Mouse (Mus musculus) layer of hippocampus, adult 18-20 months (tissue): Measurements from ENCODE around the gene Cav2. TPM values are rescaled to one million over a fixed set of nuclear protein-coding genes. Genes with fewer than 3 reads are reported as not detected.

ENCODE experiments used
- DNase-seq, 2 experiments: peaks; one replicate each; pipeline ENCODE4 v3.0.0; 2022; ENCODE audit warnings: low spot score in 2 of 2
- long read RNA-seq: library from polyadenylated mRNA; stranded (forward); transcript quantifications from one replicate; pipeline ENCODE4 v2.0.0, GENCODE M21; 2021
- total RNA-seq, 2 experiments: library from RNA; stranded (reverse); gene quantifications; 2 replicates each; pipeline ENCODE4 v1.2.3; 2021

Cav2 gene
- 10 to 100 TPM; 21.5 to 21.6 TPM for total RNA-seq
- long read RNA-seq, transcript Cav2-201 (3 exons, 2,733 nt) = major isoform, 53 of 56 reads
- long read RNA-seq, partial matches to known transcripts = 1 of 56 reads
- long read RNA-seq, other reads (novel, unspliced or antisense) = 2 of 56 reads

GRCm38 (mm10) chr6:17280939-17281756, at the start of gene Cav2:
Gene Cav2 (plus strand): TSS chr6:17281185.
- peak; percentile 16 to 35 for DNase-seq

- DNase-seq = no peak
These were observed 41.3 kb upstream of the Cav2 start for GRCm38 (mm10) chr6:17239693-17240092.

- no peak for DNase-seq
These were observed 40.0 kb upstream of the Cav2 start for GRCm38 (mm10) chr6:17241013-17241412.

DNA sequence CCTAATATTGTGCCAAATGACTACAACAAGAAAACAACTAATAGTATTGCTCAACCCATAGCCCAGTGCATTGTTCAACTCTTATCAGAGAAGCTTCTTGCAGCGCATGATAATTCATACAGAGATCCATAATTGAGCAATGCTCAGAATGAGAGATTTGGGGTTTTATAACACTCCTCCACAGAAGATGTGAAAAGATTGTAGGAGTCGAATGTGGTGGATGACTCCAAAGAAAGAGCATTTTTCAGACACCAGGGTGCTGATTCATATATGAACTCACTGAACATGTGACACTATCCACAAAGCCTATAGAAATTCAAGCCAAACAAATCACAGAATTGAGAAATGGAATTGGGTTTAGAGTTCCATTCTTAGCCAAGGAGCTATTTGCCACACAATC, 34.0 kb upstream of the Cav2 start:
- DNase-seq = no peak

- no peak for DNase-seq
These were observed 33.3 kb upstream of the Cav2 start for GRCm38 (mm10) chr6:17247673-17248072.

DNA sequence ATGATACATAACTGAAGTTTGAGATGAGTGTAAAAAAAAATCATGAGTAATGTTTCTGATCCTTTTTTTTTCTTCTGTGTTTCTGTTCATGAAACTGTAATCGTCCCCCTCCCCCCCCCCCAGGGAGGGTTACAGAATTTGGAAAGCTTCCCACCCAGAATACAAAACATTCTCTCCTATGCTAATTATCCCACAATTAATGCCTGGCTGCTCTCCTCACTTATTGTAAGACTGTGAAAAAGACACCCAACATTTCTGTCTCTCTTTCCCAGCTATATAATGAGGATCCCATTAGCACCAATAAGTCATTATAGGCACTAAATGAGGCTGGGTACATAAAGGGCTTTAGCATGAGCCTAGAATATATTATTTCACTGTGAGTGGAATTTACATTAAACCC, 32.7 kb upstream of the Cav2 start:
- no peak for DNase-seq

- DNase-seq = no peak
These were observed 29.0 kb upstream of the Cav2 start for GRCm38 (mm10) chr6:17251958-17252357.

DNA sequence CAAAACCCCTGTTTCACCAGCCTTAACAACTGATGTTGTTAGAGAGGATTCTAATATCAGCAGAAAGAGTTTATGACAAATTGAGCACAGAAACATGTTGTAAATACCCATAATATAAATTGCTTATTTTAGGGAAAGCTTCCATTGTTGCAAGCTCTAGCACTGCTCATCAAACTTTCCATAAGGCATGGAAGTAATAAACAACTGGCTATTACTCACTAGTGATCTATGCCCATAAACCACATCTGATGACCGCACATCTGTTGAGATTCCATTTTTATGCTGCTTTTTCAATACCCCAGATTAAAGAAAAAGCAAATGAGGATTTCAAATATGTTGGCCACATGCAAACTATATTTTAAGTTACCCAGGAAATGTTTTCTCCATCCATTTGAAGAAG, 22.8 kb upstream of the Cav2 start:
- DNase-seq = no peak

DNA sequence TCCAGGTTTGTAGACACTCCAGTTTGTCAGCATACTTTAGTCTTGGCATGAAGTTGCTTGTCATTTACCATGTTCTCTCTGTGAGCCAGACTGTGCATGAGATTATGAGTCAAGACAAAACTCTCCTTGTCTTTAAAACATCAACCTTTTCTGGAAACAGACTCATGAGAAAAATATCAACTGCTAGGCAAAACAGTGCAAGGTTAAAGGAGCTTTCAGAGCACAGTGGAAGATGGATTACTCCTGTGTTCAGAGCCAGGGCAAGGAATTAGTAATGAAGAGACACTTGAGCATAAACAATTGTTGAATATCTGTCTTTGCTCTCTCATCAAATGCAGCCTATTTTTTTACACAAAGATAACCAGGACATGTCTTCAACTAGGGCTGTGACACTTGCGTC, 22.1 kb upstream of the Cav2 start:
- no peak for DNase-seq

GRCm38 (mm10) chr6:17262786-17263185, 18.2 kb upstream of the Cav2 start:
- no peak for DNase-seq

DNA sequence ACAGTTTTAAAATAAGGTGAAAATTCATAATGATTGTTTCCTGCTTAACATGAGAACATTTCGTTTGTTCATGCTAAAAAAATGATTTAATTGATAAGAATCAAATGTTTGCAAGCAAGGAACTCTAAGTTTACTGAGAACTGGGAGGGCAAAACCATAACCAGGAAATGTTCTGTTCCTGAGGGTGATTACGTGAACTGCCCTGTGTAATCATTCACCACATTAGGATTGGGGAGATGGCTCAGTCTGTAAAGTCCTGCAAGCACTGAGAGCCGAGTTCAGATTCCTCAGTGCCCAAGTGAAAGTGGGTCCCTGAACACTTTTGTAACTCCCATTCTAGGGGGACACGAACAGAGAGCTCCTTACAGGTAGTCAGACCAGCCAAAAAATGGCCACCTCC, 15.9 kb upstream of the Cav2 start:
- DNase-seq = no peak

GRCm38 (mm10) chr6:17266466-17266865, 14.5 kb upstream of the Cav2 start:
- no peak for DNase-seq

DNA sequence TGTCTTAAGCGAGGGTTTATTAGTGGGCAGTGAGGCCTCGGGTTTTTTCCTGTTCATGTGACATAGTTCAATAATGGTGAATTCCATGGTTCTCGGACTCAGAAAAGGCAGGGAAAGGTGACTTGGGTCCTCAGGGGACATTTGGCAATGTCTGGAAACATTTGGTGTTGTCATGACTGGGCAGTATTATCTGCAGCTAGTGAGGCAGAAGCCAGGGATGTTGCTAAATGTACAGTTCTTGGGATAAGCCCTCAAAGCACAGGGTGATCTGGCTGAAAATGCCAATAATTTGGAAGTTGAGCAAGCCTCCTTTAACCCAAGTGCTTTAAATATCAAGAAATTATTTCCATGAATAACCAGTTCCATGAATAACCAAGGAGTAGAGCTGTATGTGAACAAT, 2.6 kb upstream of the Cav2 start:
- DNase-seq = no peak

- DNase-seq = no peak
These were observed 740 bp downstream of the Cav2 start for GRCm38 (mm10) chr6:17281757-17282092.

GRCm38 (mm10) chr6:17282159-17282558, 1.2 kb downstream of the Cav2 start:
- DNase-seq = no peak

DNA sequence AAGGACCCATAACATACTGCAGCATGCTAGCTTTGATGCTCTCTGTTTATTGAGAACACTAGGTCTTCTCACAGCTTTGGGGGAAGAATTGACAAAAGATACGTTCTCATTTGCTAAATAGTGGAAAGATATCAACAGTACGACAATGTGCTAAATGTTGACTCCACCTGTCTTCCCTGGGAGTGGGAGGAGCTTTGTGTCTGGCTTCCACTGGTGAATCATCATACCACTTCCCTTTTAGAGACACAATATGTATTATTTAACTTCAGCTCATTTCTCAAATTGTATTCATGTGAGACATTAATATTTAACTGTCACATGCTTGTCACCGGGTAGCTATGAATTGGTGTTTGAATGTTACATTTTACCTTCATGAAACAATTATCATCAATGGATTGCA, 2.8 kb downstream of the Cav2 start:
- DNase-seq = no peak

DNA sequence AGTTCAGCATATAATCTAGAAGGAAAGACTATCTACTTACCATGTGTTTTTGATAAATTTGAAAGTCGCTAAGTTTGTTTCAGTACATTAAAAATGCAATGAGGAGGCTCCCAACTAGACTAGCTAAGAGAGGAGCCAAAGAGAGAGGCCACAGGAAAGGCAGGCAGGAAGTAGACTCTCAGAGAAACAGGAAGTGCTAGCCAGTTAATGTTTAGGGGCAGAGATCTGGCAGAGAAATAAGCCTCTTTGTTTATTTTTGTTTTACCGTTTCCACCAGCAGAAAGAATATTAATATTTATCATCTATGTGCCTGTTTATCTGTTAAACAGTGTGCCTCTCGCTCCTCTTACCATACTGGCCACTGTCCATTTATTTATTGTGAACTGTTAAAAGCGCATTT, 5.4 kb downstream of the Cav2 start:
- no peak for DNase-seq

DNA sequence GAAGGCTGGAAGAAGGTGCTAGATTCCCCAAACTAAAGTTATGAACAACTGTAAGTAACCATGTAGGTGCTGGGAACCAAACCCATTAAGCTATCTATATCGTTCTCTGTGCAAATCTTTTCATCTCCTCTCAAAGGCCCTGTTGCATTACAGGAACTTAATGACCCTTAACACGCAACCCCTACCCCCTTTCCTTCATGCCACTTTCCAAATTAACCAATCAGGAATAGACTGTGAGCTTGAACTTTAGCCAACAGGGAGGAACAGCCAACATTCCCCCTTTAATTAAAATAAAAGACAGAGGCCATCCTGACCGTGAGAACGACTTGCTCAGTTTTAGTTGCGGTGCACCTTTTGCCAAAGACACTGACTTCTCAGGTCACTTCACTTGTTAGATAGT, 14.1 kb downstream of the Cav2 start:
- no peak for DNase-seq

GRCm38 (mm10) chr6:17305954-17306601, 25.1 kb downstream of the Cav2 start, which contains the start of gene Cav1:
Gene Cav1 (plus strand): TSS chr6:17306335.
- DNase-seq = peak; percentile 17 to 52

GRCm38 (mm10) chr6:17306602-17307325, 25.8 kb downstream of the Cav2 start:
- no peak for DNase-seq

DNA sequence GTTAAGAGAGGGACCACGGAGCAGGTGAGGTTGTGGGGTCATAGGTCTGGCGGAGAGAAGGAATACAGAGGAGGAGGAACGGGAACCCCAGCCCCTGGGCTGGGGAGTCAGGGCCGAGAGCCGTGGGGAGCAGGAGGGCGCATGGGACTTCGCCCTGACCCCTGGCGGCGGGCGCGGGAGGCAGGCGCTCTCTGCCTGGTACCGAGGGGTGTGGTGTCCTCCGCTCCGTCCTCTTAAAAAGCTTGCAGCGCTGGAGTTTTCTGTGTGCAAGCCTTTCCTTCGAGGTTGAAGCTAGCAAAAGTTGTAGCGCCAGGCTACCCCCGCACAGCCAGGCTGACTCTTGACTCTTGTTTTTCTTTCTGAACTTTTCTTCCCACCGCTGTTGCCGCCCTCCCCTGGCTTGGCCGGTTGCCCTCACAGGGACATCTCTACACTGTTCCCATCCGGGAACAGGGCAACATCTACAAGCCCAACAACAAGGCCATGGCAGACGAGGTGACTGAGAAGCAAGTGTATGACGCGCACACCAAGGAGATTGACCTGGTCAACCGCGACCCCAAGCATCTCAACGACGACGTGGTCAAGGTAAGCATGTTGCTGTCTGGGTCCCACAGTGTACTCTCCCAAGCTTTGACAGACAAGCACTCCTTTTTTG, 26.6 kb downstream of the Cav2 start:
- peak in 1 of 2 experiments; percentile 31 for DNase-seq
